Mouse (Mus musculus) frontal cortex, postnatal 36 days (tissue): ENCODE measurements around the gene Irak2.

Experiments
- DNase-seq, 2 experiments: peaks; one replicate each; pipeline ENCODE4 v3.0.0; 2022; ENCODE audit warnings: low spot score in 2 of 2

Irak2 gene

GRCm38 (mm10) chr6:113639201-113639600, 934 bp downstream of the Irak2 start:
- no peak for DNase-seq

DNA sequence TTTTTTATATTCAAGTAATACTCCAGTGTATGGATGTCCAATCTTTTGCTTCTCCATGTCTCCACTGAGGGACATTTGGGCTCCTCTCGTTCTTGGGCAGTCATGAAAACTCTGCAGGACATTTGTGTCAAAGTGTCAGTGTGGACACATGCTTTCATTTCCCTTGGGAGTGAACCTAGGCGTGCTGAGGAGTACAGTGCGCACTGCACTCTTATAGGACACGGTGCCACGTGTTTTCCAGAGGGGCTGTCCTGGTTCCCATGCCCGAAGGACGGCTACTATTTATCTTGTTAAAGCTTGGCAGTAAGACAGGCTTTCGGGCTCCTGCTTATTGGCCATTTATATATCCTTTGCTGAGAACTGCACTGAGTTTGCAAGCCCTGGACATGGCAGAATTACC, 4.3 kb downstream of the Irak2 start:
- no peak for DNase-seq

GRCm38 (mm10) chr6:113643021-113643420, 4.8 kb downstream of the Irak2 start:
- DNase-seq, result no peak

- no peak for DNase-seq
Observed at GRCm38 (mm10) chr6:113643967-113644366, 5.7 kb downstream of the Irak2 start.

DNA sequence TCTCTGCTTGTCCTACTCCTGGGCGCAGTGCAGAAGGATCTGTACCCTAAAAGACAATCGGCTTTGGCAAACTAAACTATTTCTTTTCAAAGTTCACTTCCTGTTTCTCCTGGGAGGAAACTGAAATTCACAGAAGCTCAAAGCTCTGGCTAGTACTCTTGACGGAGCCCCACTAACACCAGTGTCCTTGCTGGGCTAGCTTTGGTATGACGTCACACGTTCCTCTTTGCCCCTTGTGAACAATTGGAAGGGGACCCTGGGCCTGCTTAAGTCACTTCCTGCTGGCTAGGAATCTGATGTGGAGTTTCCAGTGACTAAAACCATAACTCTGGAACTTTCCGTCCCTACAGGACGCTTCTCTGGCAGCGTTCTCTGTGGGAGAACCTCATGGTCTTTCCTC, 6.5 kb downstream of the Irak2 start:
- no peak for DNase-seq

DNA sequence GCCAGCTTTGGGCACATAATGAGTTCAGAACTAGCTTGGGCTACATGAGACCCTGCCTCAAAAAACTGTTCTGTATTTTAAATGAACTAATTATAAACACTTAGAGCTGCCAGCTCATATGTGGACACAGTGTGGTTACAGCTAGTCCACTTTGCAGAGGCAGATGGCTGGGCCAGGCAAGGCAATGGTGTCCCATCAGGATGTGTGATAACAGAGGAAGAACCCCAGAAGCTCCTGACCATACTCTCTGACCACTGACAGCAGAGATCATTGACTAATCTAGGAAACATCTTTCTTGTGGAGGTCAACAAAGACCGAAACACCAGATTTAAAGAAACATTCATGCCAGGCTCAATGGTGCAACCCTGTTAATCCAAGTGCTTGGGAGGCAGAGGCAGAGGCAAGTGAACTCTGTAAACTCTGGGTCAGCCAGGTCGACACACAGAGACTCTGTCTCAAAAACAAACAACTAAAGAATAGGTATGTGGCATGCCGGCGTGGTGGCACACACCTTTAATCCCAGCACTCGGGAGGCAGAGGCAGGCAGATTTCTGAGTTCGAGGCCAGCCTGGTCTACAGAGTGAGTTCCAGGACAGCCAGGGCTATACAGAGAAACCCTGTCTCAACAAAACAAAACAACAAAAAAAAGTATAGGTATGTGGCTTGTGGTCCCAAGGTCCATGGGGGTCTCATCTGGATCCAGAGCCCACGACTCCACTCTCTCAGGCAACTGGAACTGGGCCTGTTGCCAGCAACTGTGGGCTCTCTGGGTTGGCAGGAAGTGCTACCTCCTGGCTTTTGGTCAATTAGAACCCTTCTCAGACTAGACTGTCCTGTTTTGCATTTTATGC, 11.3 kb downstream of the Irak2 start:
- no peak for DNase-seq

DNA sequence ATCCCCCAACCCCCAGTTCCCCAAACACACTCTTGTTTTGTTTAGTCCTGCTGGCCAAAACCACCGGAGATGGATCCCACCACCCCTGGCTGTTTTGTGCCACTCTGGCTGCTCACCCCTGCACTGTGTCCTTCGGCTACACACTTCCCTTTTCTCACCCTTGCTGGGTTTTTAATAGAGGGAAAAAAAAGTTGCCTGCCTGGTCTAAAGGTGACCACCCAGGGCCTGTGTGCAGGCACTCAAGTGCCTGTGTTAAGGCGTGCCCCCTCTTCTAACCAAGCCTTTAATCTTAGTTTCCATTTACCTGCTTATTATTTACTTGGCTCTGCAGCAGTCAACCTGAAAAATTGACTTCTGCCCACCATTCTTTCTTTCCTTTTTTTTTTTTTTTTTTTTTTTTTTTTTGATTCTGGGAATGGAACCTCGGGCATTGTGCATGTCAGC, 12.0 kb downstream of the Irak2 start:
- no peak for DNase-seq

GRCm38 (mm10) chr6:113651626-113652025, 13.4 kb downstream of the Irak2 start:
- no peak for DNase-seq

GRCm38 (mm10) chr6:113653551-113653950, 15.3 kb downstream of the Irak2 start:
- no peak for DNase-seq

GRCm38 (mm10) chr6:113654102-113654501, 15.8 kb downstream of the Irak2 start:
- no peak for DNase-seq

DNA sequence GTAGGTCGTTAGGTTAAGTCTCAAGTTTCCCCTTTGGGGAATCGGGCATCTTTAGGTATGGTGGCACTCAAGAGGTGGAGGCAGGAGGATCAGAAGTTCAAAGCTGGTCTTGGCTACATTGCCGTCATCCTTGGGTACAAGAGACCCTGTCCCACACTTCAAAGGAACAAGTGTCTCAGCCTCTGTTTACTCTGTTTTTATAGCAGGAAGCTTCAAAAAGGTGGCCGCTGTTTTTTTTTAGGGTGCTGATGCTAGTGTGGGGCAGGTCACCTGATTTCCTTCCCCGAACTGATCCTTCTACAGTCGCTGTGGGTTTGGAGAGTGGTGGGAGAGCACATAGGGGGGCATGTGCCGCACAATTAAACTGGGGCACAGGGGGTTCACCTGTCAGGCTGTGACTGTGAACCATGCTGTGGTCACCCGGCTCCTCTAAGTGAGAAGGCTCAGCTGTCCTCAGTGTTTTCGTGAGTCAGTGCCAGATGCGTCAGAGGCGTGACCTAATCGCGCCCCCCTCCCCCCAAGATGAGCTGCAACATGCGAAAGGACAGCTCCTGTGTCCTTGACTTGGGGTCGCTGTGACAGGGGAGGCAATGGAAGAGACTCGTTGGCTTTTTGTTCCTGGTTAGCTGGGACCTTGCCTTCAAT, 16.6 kb downstream of the Irak2 start:
- no peak for DNase-seq

DNA sequence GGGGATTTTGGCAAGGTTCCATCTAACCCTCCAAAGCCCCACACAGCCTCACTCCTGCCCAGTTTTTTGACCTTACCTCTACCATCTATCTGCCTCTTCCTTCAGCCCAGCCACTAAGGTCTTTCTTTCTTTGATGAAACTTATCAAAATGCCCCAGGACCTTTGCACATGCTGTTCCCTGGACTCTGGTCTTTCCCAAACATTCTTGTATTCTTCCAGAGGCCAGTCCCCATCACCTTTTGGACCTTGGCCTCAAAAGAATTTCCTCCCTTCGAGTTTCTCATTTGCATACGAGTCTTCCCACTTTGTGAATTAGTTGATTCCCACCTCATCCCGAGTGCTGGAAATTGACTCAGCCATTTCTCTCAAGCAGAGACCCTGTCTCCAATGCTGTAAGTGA, 17.2 kb downstream of the Irak2 start:
- DNase-seq, result no peak

DNA sequence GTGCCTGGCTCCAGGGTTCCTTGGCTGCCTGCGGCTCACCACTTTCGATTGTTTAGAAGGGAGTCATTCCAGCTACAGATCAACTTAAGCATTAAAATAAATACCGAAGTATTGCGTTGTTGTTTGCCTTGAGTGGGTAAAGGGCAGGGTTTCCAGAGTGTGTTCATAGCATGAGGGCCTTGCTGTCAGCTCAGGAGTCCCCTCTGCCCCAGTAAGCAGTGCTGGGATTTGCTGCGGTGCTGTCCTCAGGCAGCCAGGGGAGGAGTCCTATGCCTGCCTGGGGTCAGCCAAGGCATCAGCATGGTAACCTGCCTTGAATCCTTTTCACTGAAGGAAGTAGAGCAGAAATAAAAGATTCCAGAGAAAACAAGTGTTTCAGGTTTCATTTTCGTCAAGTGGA, 18.6 kb downstream of the Irak2 start:
- no peak for DNase-seq

DNA sequence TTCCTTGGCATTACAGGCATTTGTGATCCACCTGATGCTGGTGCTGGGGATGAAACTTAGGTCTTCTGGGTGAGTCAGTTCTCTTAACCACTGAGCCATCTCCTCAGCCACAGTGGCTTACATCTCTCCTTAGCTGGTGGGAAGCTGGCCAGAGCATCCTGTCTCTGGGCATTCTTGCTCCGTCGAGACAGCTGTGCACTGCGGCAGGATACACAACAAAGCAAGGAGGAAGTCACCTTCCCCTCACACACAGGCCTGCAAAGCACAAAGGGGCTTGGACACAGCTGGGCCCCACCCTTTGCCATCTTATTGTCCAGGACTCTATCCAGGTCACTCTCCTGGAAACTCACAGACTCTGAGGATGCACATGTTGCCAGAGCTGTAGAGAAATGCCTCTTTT, 20.0 kb downstream of the Irak2 start:
- no peak for DNase-seq

DNA sequence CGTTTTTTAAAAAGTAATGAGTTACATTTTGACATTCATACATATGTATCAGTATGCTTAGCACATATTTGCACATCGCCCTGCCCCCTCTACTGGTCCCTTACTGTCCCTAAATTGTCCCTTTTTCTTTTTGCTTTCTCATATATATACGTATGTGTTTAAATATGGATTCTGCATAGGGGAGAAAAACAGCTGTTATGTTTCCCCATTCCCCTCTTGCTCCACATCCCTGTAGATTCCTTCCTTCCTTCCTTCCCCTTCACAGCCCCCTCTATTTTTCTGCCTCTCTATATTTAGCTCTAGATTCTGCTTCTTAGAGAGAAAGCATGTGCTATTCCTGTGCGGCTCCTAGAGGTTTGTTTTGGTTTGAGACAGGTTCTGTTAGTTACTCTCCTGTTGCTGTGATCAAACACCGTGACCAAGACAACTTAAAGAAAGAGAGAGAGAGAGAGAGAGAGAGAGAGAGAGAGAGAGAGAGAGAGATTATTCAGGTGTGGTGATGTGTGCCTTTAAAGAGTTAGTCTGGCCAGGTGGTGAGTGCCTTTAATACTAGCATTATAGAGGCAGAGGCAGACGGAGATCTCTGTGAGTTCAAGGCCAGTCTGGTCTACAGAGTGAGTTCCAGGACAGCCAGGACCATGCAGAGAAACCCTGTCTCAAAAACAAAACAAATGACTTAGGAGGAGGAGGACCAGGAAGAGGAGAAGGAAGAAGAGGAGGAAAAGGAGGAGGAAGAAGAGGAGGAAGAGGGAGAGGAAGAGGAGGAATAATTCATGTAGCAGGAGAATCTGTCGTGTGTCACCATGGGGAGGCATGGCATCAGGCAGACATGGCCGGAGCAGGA, 21.6 kb downstream of the Irak2 start:
- no peak for DNase-seq

GRCm38 (mm10) chr6:113660492-113661352, 22.5 kb downstream of the Irak2 start:
- no peak for DNase-seq

DNA sequence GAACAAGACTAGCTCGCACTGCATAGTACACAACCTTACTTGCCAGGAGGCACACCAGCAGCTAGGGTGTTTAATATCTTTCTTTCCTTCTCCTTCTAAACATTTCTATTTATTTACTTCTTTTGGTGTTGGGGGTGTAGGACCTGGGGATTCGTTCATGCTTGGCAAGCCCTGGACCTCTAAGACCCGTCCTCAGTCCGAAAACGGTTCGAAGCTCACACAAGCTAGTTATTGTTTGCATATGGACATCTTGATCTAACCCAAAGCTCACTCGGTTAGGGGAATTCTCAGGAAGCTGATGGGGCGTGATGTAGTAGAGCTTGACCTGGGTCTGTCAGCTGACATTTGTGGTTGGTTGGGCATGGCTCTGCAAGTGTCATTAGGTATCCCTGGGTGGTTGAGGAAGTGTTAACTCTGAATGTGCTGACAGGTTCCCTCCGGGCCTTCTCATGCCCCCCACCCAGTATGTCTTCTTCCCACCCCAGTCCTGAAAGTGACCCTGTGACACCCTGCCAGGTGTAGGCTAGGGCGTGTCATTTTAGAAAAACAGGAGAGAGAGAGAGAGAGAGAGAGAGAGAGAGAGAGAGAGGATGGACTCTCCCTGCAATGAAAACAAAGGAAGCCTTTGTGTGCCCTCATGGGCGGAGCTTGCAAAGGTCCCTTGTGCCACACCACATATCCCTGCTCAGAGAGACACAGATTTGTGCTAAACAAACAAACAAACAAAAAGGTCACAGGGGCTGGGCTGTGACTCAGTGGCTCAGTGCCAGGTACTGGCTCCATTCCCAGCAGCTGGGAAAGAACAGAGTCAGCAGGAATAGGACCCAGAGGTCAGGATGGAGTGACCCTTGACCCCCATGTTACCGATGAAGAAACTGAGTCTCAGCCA, 23.3 kb downstream of the Irak2 start:
- no peak for DNase-seq

DNA sequence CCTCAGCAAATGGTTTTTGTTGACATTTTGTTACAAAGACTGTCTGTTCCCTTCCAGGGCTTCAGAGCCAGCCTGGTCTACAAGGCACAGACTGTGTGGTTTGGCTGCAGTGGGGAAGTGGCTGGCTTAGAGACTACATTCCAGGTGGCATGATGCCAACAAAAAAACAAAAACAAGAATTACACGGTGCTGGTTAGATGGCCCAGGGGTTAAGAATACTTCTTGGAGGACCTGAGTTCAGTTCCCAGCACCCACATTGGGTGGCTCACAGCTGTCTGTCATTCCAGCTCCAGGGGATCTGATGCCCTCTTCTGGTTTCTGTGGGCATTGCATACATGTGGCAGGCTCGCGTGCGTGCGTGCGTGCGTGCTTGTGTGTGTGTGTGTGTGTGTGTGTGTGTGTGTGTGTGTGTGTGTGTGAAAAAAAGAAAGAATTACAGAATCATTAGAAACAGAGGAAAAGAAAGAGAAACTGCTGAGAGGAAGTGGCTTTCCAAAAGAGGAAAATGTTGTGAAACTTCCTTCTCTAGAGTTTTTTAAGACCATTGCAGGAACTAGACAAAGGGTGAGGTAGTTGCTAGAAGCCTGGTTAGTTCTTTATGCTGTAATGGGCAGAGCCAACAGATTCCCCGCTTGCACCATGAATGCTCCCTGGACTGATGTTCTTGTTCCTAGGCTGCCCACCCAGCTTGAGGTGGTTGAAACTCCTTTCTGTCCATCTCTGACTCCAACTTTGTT, 24.9 kb downstream of the Irak2 start:
- DNase-seq, result no peak

DNA sequence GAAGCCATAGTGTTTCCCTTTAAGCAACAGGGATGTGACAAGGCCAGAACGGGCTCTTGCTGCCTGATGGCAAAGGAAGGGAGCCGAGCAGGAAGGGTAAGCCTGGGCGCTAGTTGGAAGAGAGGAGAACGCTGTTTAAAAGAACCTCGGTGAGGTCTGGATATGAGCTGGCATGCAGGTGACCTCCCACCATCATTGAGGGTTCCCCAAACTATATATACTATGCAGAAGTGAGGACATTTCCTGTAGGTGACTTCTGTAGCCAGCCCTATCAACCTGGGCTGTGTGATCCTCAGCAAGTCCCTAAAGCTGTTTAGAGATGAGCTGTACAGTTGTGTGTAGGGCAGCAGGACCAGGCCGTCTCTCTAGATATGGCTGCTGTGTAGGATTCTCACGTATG, 26.0 kb downstream of the Irak2 start:
- no peak for DNase-seq
